Mouse (Mus musculus): ENCODE results near the gene Clpb.

Clpb gene

GRCm38 (mm10) chr7:101821571-101822501, 158.4 kb downstream of the Clpb start:
- DNase-seq (ENCODE audit: low spot score in 2 of 2): no peak

GRCm38 (mm10) chr7:101822836-101823757, 159.7 kb downstream of the Clpb start:
- DNase-seq (ENCODE audit: low spot score in 2 of 2): no peak

GRCm38 (mm10) chr7:101823758-101824630, 160.6 kb downstream of the Clpb start:
- DNase-seq (ENCODE audit: low spot score in 2 of 2): no peak

- no peak for DNase-seq (ENCODE audit: low spot score in 2 of 2)
These were observed 166.9 kb downstream of the Clpb start for GRCm38 (mm10) chr7:101830373-101830772.

DNA sequence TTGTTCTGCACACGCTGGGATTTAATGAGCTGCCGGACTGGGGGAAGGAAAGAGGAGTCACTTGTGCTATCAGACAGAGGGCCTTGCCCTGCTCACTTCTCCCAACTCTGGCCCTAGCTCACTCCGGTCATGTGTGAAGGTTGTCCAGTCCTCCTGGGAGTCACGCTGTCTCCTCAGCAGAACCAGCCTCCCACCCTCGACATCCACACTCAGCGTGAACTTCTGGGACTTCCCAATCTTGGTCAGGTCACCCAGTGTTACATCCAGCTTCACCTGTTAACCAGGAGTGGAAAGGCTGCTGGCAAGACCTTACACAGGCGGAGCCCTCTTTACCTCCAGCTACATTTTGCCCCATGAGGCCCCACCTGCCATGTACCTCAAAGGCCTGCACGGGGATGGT, 168.0 kb downstream of the Clpb start:
- no peak for DNase-seq (ENCODE audit: low spot score in 2 of 2)

- no peak for DNase-seq (ENCODE audit: low spot score in 2 of 2)
These were observed 168.9 kb downstream of the Clpb start for GRCm38 (mm10) chr7:101832372-101832771.

- no peak for DNase-seq (ENCODE audit: low spot score in 2 of 2)
These were observed 169.9 kb downstream of the Clpb start for GRCm38 (mm10) chr7:101833352-101833751.

GRCm38 (mm10) chr7:101833916-101834584, 170.6 kb downstream of the Clpb start:
- no peak for DNase-seq (ENCODE audit: low spot score in 2 of 2)

DNA sequence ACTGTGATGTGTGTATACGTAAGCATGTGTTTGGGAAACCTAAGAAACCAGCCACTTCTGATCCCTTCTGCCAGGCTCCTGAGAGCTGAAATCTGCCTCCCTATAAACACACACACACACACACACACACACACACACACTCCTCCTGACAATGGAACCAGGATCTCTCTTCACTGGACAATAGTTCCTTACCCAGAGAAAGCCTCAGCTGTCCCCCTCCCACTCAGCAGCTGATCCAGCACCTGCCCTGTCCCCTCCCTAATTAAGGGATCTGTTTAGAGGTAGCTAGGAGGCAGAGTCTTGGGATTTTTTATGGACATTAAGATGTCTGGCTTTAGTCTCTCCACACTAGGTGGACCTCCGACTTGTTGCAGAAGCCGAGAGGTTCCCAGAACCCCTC, 171.5 kb downstream of the Clpb start:
- DNase-seq (ENCODE audit: low spot score in 2 of 2): no peak

DNA sequence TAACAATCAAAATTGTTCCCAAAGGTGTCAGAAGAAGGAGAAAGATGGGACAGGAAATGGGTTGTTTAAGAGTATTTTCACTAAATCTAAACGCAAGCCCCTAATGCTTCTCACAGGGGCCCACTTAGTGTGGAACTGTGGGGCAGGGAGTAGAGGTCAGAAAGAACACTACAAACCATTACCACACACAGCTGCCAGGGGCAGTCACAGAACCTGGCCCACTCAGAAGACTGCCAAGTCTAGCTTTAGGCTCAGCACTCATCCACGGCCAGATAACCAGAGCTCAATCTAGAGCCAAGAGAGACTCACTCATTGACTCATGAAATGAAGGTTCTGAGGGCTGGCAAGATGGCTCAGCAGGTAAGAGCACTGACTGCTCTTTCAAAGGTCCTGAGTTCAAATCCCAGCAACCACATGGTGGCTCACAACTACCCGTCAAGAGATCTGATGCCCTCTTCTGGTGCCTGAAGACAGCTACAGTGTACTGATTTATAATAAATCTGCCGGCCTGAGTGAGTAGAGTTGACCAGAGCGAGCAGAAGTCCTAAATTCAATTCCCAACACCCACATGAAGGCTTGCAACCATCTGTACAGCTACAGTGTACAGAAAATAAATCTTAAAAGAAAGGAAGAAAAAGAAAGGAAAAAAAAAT, 172.2 kb downstream of the Clpb start:
- DNase-seq (ENCODE audit: low spot score in 2 of 2): peak in 1 of 2 experiments; percentile 21

- peak in 1 of 2 experiments; percentile 42 for DNase-seq (ENCODE audit: low spot score in 2 of 2)
These were observed 173.1 kb downstream of the Clpb start for GRCm38 (mm10) chr7:101836271-101837153.

DNA sequence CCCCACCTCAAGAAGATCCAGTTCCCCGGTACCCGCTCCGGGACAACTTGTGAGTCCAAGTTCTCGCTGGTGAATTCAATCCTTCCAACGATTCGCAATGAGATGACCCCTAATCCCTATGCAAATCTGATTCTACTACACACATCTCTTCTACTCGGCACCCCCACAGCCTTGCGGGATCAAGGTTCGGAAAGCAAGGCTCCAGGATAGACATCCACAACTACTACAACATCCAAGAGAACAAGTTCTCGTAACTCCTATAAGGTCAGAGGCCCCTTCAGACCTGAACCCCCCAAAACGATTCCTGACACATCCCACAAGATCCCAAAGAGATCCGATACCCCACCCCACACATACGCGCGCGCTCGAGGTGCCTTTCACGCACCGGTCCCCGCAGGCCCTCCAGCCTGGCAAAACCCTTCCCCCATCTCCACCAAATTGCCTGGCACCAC, 173.7 kb downstream of the Clpb start:
- DNase-seq (ENCODE audit: low spot score in 2 of 2): no peak

DNA sequence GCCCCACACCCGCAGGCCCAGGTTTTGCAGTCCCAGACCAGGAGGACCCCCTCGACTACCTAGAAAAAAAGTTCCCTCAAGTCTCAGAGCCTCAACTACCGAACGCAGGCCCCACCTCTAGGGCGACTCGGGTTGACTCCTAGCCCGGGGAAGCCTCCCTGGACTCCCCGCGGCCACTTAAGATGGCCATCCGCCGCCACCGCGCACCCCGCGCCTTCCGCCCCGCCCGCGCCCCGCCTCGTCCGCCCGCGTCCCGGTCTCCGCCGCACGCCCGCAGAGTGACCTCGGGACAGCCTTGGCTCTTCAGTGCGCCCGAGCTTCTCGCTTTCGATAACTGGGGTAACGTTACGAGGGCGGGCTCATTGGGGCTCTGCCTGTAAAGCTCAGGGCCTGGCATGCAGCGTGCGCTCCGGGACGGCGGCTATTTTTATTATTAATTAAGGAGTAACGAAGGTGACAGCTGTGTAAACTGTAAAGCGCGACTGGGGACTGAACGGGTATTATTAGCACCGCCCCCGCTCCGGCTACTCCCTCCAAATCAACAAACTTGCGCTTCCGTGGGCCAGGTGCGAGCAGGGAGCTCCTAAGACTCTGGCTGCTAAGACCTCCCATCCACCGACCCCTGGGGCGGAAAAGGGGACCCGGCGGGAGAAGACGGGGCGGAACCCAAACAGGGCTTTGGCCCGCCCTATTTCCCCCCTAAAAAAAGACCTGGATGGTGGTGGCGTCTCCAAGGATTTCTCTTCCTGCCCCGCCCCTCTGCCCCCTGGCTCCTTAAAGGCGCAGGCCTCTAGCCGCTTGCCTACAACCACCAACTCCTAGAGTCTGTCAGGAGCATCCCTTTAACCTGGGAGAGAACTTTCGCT, 174.4 kb downstream of the Clpb start, which contains the start of gene Inppl1:
TSS of gene Inppl1 (minus strand) at position 624 of the 866 bp plus-strand sequence.
- peak; percentile 56 to 84 for DNase-seq (ENCODE audit: low spot score in 2 of 2)

DNA sequence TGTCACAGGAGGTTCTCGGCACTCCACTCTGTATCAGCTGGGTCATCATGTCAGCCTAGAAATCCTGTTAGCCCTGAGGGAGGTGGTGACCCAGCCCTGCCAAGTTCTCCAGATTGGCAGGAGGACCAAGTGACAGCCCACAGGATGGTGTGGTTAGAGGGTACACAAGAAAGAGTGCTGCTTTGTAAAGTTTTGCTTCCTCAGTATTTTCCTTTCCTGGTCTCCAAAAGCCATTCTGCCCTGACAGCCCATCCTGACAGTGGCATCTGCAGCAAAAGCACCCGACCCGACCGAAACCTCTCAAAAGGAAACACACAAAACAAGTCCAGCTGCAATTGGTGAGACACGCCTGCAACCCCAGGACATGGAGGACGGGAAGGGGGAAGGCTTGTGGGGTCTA, 180.8 kb downstream of the Clpb start:
- DNase-seq (ENCODE audit: low spot score in 2 of 2): no peak

Measured in left cerebral cortex, adult 9 months (tissue).